Comparison of ENCODE assay signal across 16 mouse cellular contexts in genomic region chr9:62901736-62902135, GRCm38 (mm10).
"Had no signal": no experiment of that assay in that cellular context is flagged by ENCODE, and none has a peak within 500 bp of the region (broad histone marks: within the 10 kb centered on the region; RNA-seq: fewer than 3 reads in every experiment).

No protein-coding gene starts in this region.

- H3K4me2 ChIP-seq: limb, embryonic 12.5 days; liver, embryonic 13.5 days; lung, embryonic 15.5 days; neural tube, embryonic 15.5 days; stomach, embryonic 15.5 days had no signal

- DNase-seq: kidney, adult 9 months; kidney, postnatal 36 days; layer of hippocampus, adult 9-11 months; liver; liver, embryonic 13.5 days; liver, postnatal 0 days; lung, postnatal 14 days; thymus, postnatal 36 days had no signal

- H3K27me3 ChIP-seq: limb, embryonic 12.5 days; liver, embryonic 13.5 days; lung, embryonic 15.5 days; megakaryocyte, embryonic 14.5 days; neural tube, embryonic 15.5 days; stomach, embryonic 15.5 days had no signal

- ATAC-seq: liver, postnatal 0 days had no signal

- H3K4me1 ChIP-seq: limb, embryonic 12.5 days; liver, embryonic 13.5 days; lung, embryonic 15.5 days; neural tube, embryonic 15.5 days; stomach, embryonic 15.5 days had no signal

- H3K36me3 ChIP-seq: neural tube, embryonic 15.5 days had no signal

- H3K9ac ChIP-seq: limb, embryonic 12.5 days; liver, embryonic 13.5 days; liver, postnatal 0 days; lung, embryonic 15.5 days; neural tube, embryonic 15.5 days; stomach, embryonic 15.5 days had no signal

- H3K27ac ChIP-seq: kidney, postnatal 0 days; limb, embryonic 12.5 days; liver, embryonic 13.5 days; lung, embryonic 15.5 days; macrophage; neural tube, embryonic 15.5 days; stomach, embryonic 15.5 days had no signal

- H3K9me3 ChIP-seq: liver, embryonic 13.5 days; lung, embryonic 15.5 days; neural tube, embryonic 15.5 days; stomach, embryonic 15.5 days had no signal

- H3K4me3 ChIP-seq: limb, embryonic 12.5 days; liver, embryonic 13.5 days; lung, embryonic 15.5 days; megakaryocyte, embryonic 14.5 days; myocyte; neural tube, embryonic 15.5 days; stomach, embryonic 15.5 days had no signal
